Mouse (Mus musculus) ES-E14 (cell line): ENCODE results near the gene Rnf216. TPM values are rescaled to one million over a fixed set of nuclear protein-coding genes. Genes with fewer than 3 reads are reported as not detected.

Experiments
- DNase-seq: peaks from one replicate; pipeline ENCODE4 v3.0.0-alpha.2; 2013; ENCODE audit warnings: low read depth, low spot score
- H3K27ac ChIP-seq: 2 replicates; pipeline ENCODE4 v1.5.1; 2012; ENCODE audit warnings: low read depth, mild to moderate bottlenecking, low read length, moderate library complexity, mixed read lengths; ENCODE audit not compliant: poor library complexity, insufficient read depth, severe bottlenecking
- H3K36me3 ChIP-seq: 2 replicates; pipeline ENCODE4 v1.6.1; 2012; ENCODE audit warnings: mild to moderate bottlenecking, low read length, moderate library complexity, mixed read lengths; ENCODE audit not compliant: control insufficient read depth, poor library complexity, insufficient read depth, severe bottlenecking
- H3K4me1 ChIP-seq, 2 experiments: fragments of 150-350 bp in 1 of 2; sonication (generic) in 1 of 2; 2 replicates each; pipeline ENCODE4 v1.6.1; 2012; ENCODE audit warnings: low read length in 2 of 2, mild to moderate bottlenecking in 1 of 2, mixed read lengths in 1 of 2; ENCODE audit not compliant: control insufficient read depth in 2 of 2, insufficient read depth in 2 of 2, poor library complexity in 1 of 2
- H3K4me3 ChIP-seq, 2 experiments: fragments of 150-350 bp in 1 of 2; sonication (generic) in 1 of 2; 2 replicates each; pipeline ENCODE4 v1.5.1; 2012; ENCODE audit warnings: low read length in 2 of 2, low read depth in 1 of 2, mild to moderate bottlenecking in 1 of 2, mixed read lengths in 1 of 2; ENCODE audit not compliant: insufficient read depth in 1 of 2, poor library complexity in 1 of 2, severe bottlenecking in 1 of 2
- H3K9ac ChIP-seq: 2 replicates; pipeline ENCODE4 v1.6.1; 2012; ENCODE audit warnings: low read depth, mild to moderate bottlenecking, low read length, mixed read lengths; ENCODE audit not compliant: poor library complexity, insufficient read depth, severe bottlenecking
- H3K9me3 ChIP-seq: fragments of 150-350 bp; sonication (generic); 2 replicates; pipeline ENCODE4 v1.6.1; 2012; ENCODE audit warnings: low read depth, mild to moderate bottlenecking, low read length; ENCODE audit not compliant: control insufficient read depth, insufficient read depth
- CHD2 ChIP-seq: IDR thresholded peaks from 2 replicates; pipeline ENCODE4 v1.6.1; 2014; ENCODE audit warnings: mild to moderate bottlenecking, low read depth, low read length, inconsistent platforms
- HCFC1 ChIP-seq: IDR thresholded peaks from 2 replicates; pipeline ENCODE4 v1.6.1; 2012; ENCODE audit warnings: low read length, inconsistent platforms, borderline replicate concordance; ENCODE audit not compliant: insufficient read depth
- MAFK ChIP-seq: IDR thresholded peaks from 2 replicates; pipeline ENCODE4 v1.6.1; 2014; ENCODE audit warnings: mild to moderate bottlenecking, low read depth, low read length, inconsistent platforms; ENCODE audit not compliant: insufficient read depth
- ZC3H11A ChIP-seq: IDR thresholded peaks from 2 replicates; pipeline ENCODE4 v1.6.1; 2012; ENCODE audit warnings: low read depth, mild to moderate bottlenecking, inconsistent platforms, low read length, borderline replicate concordance
- ZNF384 ChIP-seq: IDR thresholded peaks from 2 replicates; pipeline ENCODE4 v1.6.1; 2012; ENCODE audit warnings: low read depth, low read length, inconsistent platforms
- in situ Hi-C, 2 experiments: fragments of 600-800 bp; cut with MboI; formaldehyde crosslinking; loops; one replicate each; pipeline ENCODE4 v1.15.1; 2025; ENCODE audit warnings: low sequenced_read_pairs in 2 of 2, inconsistent platforms in 1 of 2; ENCODE audit not compliant: unreplicated experiment in 2 of 2
- total RNA-seq: library from RNA; depleted of rRNA; stranded (reverse); fragments of 300-350 nt; gene quantifications from 2 replicates; pipeline ENCODE4 v1.2.3, GENCODE M21; 2012

Rnf216 gene
- total RNA-seq, 1 experiment = 23.8 TPM

DNA sequence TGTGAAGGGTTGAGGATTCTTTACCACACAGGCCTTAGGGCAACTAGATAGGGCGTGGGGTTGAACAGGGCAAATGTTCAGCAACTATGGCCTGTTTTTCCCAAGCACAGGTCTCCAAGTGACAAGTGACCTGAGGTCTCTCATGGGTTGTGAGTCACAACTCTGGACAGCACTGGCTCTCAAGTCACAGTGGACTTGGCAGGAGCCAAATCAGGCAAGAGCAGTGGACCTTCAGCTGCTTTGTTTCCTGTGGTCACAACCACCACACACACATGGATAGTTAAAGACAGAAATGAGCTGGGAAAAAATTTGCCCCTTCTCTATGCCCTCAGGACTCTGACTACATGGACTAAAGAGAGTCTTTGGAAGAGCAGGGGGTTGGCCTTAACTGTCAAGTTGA lies 65.2 kb downstream of the Rnf216 start:
- Histone ChIP-seq H3K9ac (no peak overlapping the region), H3K4me3 (no peak overlapping the region), H3K36me3 (peaks cover 5% of the 10 kb centered on the region; the same call in 1 of the 2 replicates), H3K4me1 (peaks cover 0 to 4% of the 10 kb centered on the region in 2 experiments; a peak in 1 of 4 replicates), H3K9me3 (no peaks in the 10 kb centered on the region), H3K27ac (no peak overlapping the region)
- TF ChIP-seq MAFK = no peak
- no peak for DNase-seq
- in situ Hi-C loops = no loop called here

DNA sequence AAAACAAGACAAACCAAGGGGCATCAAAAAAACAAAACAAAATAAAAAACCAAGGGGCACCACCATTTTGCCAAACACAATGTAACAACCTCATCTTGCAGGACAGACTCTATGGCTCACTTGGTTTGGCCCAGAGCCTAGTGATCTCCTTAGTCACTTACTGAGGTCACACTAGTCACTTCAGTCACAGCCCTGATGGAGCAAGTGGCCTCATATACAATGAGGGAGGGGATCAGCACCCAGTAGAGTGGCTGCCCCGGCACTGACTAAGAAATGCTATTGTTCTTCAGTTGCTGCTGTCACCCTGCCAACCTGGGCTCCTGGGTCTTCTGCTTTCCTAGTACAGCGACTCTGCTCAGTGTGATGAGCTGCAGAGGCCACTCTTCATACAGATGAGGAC lies 68.9 kb downstream of the Rnf216 start:
- no peak overlapping the region for H3K27ac ChIP-seq
- no peak overlapping the region for H3K4me3 ChIP-seq
- in situ Hi-C loops = loop anchor here in 1 of 2 experiments (5.0 kb wide), 1 partner anchor 107 kb away; no protein-coding TSS in a partner anchor
- TF ChIP-seq ZNF384 = no peak
- no peak for TF ChIP-seq ZC3H11A
- no peak for TF ChIP-seq CHD2
- TF ChIP-seq MAFK = no peak
- no peak for TF ChIP-seq HCFC1
- no peaks in the 10 kb centered on the region for H3K9me3 ChIP-seq
- DNase-seq = no peak
- peaks cover 5% of the 10 kb centered on the region; the same call in 1 of the 2 replicates for H3K36me3 ChIP-seq
- no peak overlapping the region for H3K9ac ChIP-seq
- no peaks in the 10 kb centered on the region for H3K4me1 ChIP-seq

DNA sequence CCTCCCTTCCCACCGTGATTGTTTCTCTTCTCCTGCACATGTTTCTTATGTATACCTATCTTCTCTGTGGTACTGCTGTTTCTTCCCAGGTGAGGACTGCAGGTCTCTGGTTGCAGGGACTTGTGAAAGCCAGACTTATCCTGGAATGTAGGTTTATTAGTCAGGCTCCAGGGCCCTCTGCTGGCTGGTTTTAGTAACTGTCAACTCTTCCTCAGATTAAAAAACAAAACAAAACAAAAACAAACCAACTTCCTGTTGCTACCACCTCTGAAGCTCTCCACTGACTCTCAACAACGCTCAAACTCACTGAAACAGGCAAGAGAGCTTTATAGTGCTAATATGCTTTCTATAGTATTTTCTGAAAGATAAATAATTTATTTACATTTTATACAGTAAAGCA lies 69.5 kb downstream of the Rnf216 start:
- Histone ChIP-seq H3K36me3 (peaks cover 4% of the 10 kb centered on the region; the same call in 1 of the 2 replicates), H3K9ac (no peak overlapping the region), H3K27ac (no peak overlapping the region), H3K9me3 (no peaks in the 10 kb centered on the region), H3K4me1 (no peaks in the 10 kb centered on the region), H3K4me3 (no peak overlapping the region)
- in situ Hi-C loops = loop anchor here in 1 of 2 experiments (5.0 kb wide), 1 partner anchor 106 kb away; no protein-coding TSS in a partner anchor
- TF ChIP-seq ZC3H11A = 0 out of 2 replicates have a peak, but pooled peaks have one; percentile 40
- TF ChIP-seq CHD2 = no peak
- TF ChIP-seq ZNF384 = no peak
- no peak for TF ChIP-seq HCFC1
- no peak for TF ChIP-seq MAFK
- DNase-seq = peak; percentile 41

DNA sequence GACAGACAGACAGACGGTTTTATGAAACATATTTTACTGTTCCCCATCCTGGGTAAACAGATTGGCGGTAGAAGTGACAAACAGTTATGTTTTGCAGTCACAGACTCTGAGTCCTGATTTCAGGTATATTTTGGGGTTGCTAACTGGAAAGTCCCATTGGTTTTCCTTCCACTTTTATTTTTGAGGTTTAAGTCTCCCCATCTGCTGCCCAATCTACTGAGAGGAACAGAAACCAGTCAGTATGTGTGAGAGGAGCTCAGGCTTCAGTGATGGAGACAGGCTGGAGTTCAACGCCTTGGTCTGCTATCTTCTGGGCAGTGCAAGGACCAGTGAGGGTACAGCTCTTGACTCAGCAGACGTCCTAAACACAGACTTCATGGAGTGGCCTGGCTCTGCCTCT lies 74.0 kb downstream of the Rnf216 start:
- no peaks in the 10 kb centered on the region for H3K4me1 ChIP-seq
- no peaks in the 10 kb centered on the region for H3K9me3 ChIP-seq
- no peak for DNase-seq
- in situ Hi-C loops = loop anchor here in 1 of 2 experiments (5.0 kb wide), 1 partner anchor 101 kb away; no protein-coding TSS in a partner anchor
- peaks cover 6% of the 10 kb centered on the region; the same call in 1 of the 2 replicates for H3K36me3 ChIP-seq
- H3K9ac ChIP-seq = no peak overlapping the region
- H3K4me3 ChIP-seq = no peak overlapping the region
- TF ChIP-seq CHD2 (no peak), HCFC1 (no peak), ZC3H11A (no peak), MAFK (no peak), ZNF384 (no peak)
- no peak overlapping the region for H3K27ac ChIP-seq

DNA sequence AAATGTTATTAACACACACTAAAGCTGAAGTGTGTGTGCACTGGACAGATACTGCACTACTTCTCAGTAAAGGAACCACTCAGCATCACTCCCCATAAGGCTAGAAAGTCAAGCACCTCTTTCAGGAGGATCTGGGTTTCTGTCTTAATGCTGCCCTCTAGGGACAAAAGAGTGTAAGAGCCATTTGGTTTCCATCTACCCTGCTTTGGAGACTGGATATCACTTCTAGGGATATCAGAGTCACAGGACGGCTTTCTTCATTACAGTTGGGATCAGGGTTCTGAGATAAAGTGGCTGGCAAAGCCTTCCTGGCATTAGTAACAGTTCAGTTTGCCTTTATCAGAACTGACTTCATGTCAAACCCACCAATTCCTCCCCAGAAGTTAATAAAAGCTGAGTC lies 75.6 kb downstream of the Rnf216 start:
- DNase-seq = peak; percentile 45
- Histone ChIP-seq H3K4me3 (no peak overlapping the region), H3K9me3 (no peaks in the 10 kb centered on the region), H3K4me1 (no peaks in the 10 kb centered on the region), H3K27ac (no peak overlapping the region), H3K36me3 (peaks cover 6% of the 10 kb centered on the region; the same call in 1 of the 2 replicates), H3K9ac (no peak overlapping the region)
- TF ChIP-seq ZC3H11A (peak; percentile 62; the same call in 1 of the 2 replicates), ZNF384 (no peak)
- in situ Hi-C loops = loop anchor here in 1 of 2 experiments (5.0 kb wide), 1 partner anchor 100 kb away; no protein-coding TSS in a partner anchor
